Mouse (Mus musculus) liver, adult 2 months (tissue): Measurements from ENCODE around the gene Rnf207.

ENCODE experiments used
- CTCF ChIP-seq: fragments of 200-500 bp; IDR thresholded peaks from 2 replicates; pipeline ENCODE4 v1.5.1; 2011; ENCODE audit warnings: low read depth, low read length, control low read depth
- POLR2A ChIP-seq: fragments of 200-500 bp; IDR thresholded peaks from 2 replicates; pipeline ENCODE4 v1.6.1; 2011; ENCODE audit warnings: low read length, control low read depth; ENCODE audit not compliant: insufficient read depth; ENCODE audit errors: extremely low read depth

DNA sequence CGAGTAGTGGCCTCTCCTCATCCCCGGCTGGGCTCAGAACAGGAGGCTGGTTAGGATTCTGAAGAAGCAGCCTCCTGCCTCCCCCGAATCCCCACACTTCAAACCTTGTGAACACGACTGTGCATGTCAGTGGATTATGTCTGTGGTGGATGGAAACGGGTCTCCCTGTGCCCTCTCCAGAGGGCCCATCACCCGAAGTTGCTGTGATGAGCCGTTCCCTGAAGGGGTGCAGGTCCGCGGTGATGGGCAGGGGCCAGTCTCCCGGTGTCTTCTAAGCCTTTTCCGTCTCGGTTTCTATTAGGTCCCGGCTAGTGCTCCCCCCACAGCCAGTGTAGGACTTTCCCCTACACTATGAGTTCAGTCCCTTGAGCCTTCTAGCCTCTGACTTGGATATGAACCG is 20.0 kb downstream of the Rnf207 start:
- TF ChIP-seq CTCF, result no peak
- no peak for TF ChIP-seq POLR2A
